Mouse (Mus musculus) heart, embryonic 16.5 days (tissue): ENCODE data around the gene Ndn. TPM values are rescaled to one million over a fixed set of nuclear protein-coding genes. Genes with fewer than 3 reads are reported as not detected.

Source experiments
- polyA plus RNA-seq: library from polyadenylated mRNA; unstranded; fragments of >200 nt; fragmentation: Nextera tagmentation; extraction: Ambion mirVana; gene quantifications from 2 replicates; pipeline ENCODE4 v1.2.1, GENCODE M21; 2015

The Ndn gene
- polyA plus RNA-seq, 1 experiment from 2014 or later, result 49.7 TPM

Other genes with a start within 250 kb of the Ndn start
- 0.70 and 0.87 TPM in 2 replicates for gene Magel2, start 30.4 kb downstream of the Ndn start, polyA plus RNA-seq
- gene Mkrn3, start 73.6 kb downstream of the Ndn start, polyA plus RNA-seq, result 2.0 and 2.7 TPM in 2 replicates
- 6.3 and 7.4 TPM in 2 replicates for gene Peg12, start 117.9 kb downstream of the Ndn start, polyA plus RNA-seq